Mouse (Mus musculus) olfactory bulb, adult 2 months (tissue): ENCODE data around the gene Mybl2. TPM values are rescaled to one million over a fixed set of nuclear protein-coding genes. Genes with fewer than 3 reads are reported as not detected.
"Not testable (repeated sequence)": the region's sequence is repeated elsewhere in the genome, so short reads cannot be mapped to it uniquely, and the experiment has no call there.

Experiments used
- H3K27ac ChIP-seq: fragments of 200-500 bp; 2 replicates; pipeline ENCODE4 v1.5.1; 2012; ENCODE audit warnings: low read depth, low read length; ENCODE audit not compliant: insufficient read depth
- H3K4me1 ChIP-seq: fragments of 200-500 bp; 2 replicates; pipeline ENCODE4 v1.6.1; 2012; ENCODE audit warnings: low read length; ENCODE audit not compliant: control insufficient read depth, insufficient read depth
- H3K4me3 ChIP-seq: fragments of 200-500 bp; 2 replicates; pipeline ENCODE4 v1.5.1; 2012; ENCODE audit warnings: mild to moderate bottlenecking, low read depth, low read length, moderate library complexity; ENCODE audit not compliant: insufficient read depth
- CTCF ChIP-seq: fragments of 200-500 bp; IDR thresholded peaks from 2 replicates; pipeline ENCODE4 v1.5.1; 2012; ENCODE audit warnings: low read depth, mild to moderate bottlenecking, low read length, moderate library complexity; ENCODE audit not compliant: insufficient read depth
- POLR2A ChIP-seq: fragments of 200-500 bp; IDR thresholded peaks from 2 replicates; pipeline ENCODE4 v1.6.1; 2012; ENCODE audit warnings: mild to moderate bottlenecking, low read depth, low read length, moderate library complexity; ENCODE audit not compliant: insufficient read depth
- WGBS: fragments of 180-500 bp; shearing (Covaris S2); methylation state at CpG from one replicate; pipeline ENCODE4 v1.1.7; 2018; 5-methylcytosine and 5-hydroxymethylcytosine counted together
- polyA plus RNA-seq: library from polyadenylated mRNA; stranded (reverse); fragments of >200 nt; gene quantifications from 2 replicates; pipeline ENCODE4 v1.2.4, GENCODE M21; 2012; ENCODE audit warnings: low replicate concordance; ENCODE audit not compliant: missing spikeins, insufficient read depth, insufficient read length

The Mybl2 gene
- polyA plus RNA-seq, 1 experiment: not detected

GRCm38 (mm10) chr2:163051691-163052090 lies 2.8 kb upstream of the Mybl2 start:
- Histone ChIP-seq H3K27ac (no peak overlapping the region), H3K4me3 (no peak overlapping the region), H3K4me1 (peaks cover 8% of the 10 kb centered on the region)
- WGBS: 68% methylated on average over 1 of the region's 1 CpGs
- TF ChIP-seq CTCF (no peak), POLR2A (no peak)

- Histone ChIP-seq H3K4me3 (no peak overlapping the region), H3K27ac (no peak overlapping the region), H3K4me1 (peaks cover 8% of the 10 kb centered on the region)
- TF ChIP-seq POLR2A (no peak), CTCF (no peak)
- 59% methylated on average over 4 of the region's 4 CpGs for WGBS
These were observed 2.4 kb upstream of the Mybl2 start for GRCm38 (mm10) chr2:163052101-163052500.

- no peak for TF ChIP-seq CTCF
- TF ChIP-seq POLR2A: no peak
- 61% methylated on average over 4 of the region's 4 CpGs for WGBS
- Histone ChIP-seq H3K4me3 (no peak overlapping the region), H3K27ac (no peak overlapping the region), H3K4me1 (peaks cover 8% of the 10 kb centered on the region)
These were observed 1.7 kb upstream of the Mybl2 start for GRCm38 (mm10) chr2:163052826-163053225.

GRCm38 (mm10) chr2:163054891-163055494 lies 506 bp downstream of the Mybl2 start:
- H3K27ac ChIP-seq: no peak overlapping the region
- TF ChIP-seq CTCF (no peak), POLR2A (no peak)
- 3% methylated on average over 38 of the region's 38 CpGs for WGBS
- peak overlapping the region; percentile 37 for H3K4me3 ChIP-seq
- peaks cover 8% of the 10 kb centered on the region for H3K4me1 ChIP-seq

- WGBS: 42% methylated on average over 5 of the region's 5 CpGs
- Histone ChIP-seq H3K4me1 (peaks cover 8% of the 10 kb centered on the region), H3K27ac (no peak overlapping the region), H3K4me3 (no peak overlapping the region)
- no peak for TF ChIP-seq POLR2A
These were observed 1.2 kb downstream of the Mybl2 start for GRCm38 (mm10) chr2:163055715-163056114.

- no peak for TF ChIP-seq CTCF
- TF ChIP-seq POLR2A: no peak
- Histone ChIP-seq H3K27ac (no peak overlapping the region), H3K4me1 (peaks cover 8% of the 10 kb centered on the region), H3K4me3 (no peak overlapping the region)
- WGBS: 86% methylated on average over 9 of the region's 9 CpGs
These were observed 2.1 kb downstream of the Mybl2 start for GRCm38 (mm10) chr2:163056584-163056983.

- not testable (repeated sequence) for H3K27ac ChIP-seq, H3K4me1 ChIP-seq, H3K4me3 ChIP-seq
- 92% methylated on average over 7 of the region's 7 CpGs for WGBS
These were observed 4.5 kb downstream of the Mybl2 start for GRCm38 (mm10) chr2:163058981-163059380.

GRCm38 (mm10) chr2:163060630-163061029 lies 6.1 kb downstream of the Mybl2 start:
- Histone ChIP-seq H3K27ac (no peak overlapping the region), H3K4me3 (no peak overlapping the region), H3K4me1 (no peaks in the 10 kb centered on the region)
- 85% methylated on average over 6 of the region's 6 CpGs for WGBS
- TF ChIP-seq POLR2A (no peak), CTCF (no peak)

- TF ChIP-seq POLR2A (no peak), CTCF (no peak)
- Histone ChIP-seq H3K4me1 (no peaks in the 10 kb centered on the region), H3K4me3 (no peak overlapping the region), H3K27ac (no peak overlapping the region)
- WGBS: 86% methylated on average over 8 of the region's 8 CpGs
These were observed 7.0 kb downstream of the Mybl2 start for GRCm38 (mm10) chr2:163061203-163062118.
